Mouse (Mus musculus) heart, embryonic 10.5 days (tissue): ENCODE measurements around the gene Slain2. TPM values are rescaled to one million over a fixed set of nuclear protein-coding genes. Genes with fewer than 3 reads are reported as not detected.

ENCODE experiments used
- DNase-seq: peaks from one replicate; pipeline ENCODE4 v3.0.0-alpha.2; 2017; ENCODE audit warnings: low spot score
- H3K27ac ChIP-seq: fragments of 300-500 bp; sonication (generic); 2 replicates; pipeline ENCODE4 v1.5.1; 2016; ENCODE audit warnings: mild to moderate bottlenecking
- H3K27me3 ChIP-seq: fragments of 300-500 bp; sonication (generic); 2 replicates; pipeline ENCODE4 v1.6.1; 2016; ENCODE audit warnings: mild to moderate bottlenecking; ENCODE audit not compliant: poor library complexity, insufficient read depth, severe bottlenecking
- H3K36me3 ChIP-seq: fragments of 300-500 bp; sonication (generic); 2 replicates; pipeline ENCODE4 v1.6.1; 2016; ENCODE audit warnings: mild to moderate bottlenecking, moderate library complexity
- H3K4me1 ChIP-seq: fragments of 300-500 bp; sonication (generic); 2 replicates; pipeline ENCODE4 v1.6.1; 2016; ENCODE audit warnings: mild to moderate bottlenecking
- H3K4me3 ChIP-seq: fragments of 300-500 bp; sonication (generic); 2 replicates; pipeline ENCODE4 v1.5.1; 2016; ENCODE audit warnings: mild to moderate bottlenecking, moderate library complexity
- H3K9me3 ChIP-seq: fragments of 300-500 bp; sonication (generic); 2 replicates; pipeline ENCODE4 v1.6.1; 2016; ENCODE audit warnings: mild to moderate bottlenecking, moderate library complexity
- WGBS: fragments of 180-500 bp; shearing (Covaris S2); methylation state at CpG from one replicate; pipeline ENCODE4 v1.1.7; 2016; 5-methylcytosine and 5-hydroxymethylcytosine counted together
- polyA plus RNA-seq: library from polyadenylated mRNA; unstranded; fragments of >200 nt; fragmentation: Nextera tagmentation; extraction: Ambion mirVana; gene quantifications from 2 replicates; pipeline ENCODE4 v1.2.1, GENCODE M21; 2016

The Slain2 gene
- 18.1 and 21.0 TPM in 2 replicates for polyA plus RNA-seq

DNA sequence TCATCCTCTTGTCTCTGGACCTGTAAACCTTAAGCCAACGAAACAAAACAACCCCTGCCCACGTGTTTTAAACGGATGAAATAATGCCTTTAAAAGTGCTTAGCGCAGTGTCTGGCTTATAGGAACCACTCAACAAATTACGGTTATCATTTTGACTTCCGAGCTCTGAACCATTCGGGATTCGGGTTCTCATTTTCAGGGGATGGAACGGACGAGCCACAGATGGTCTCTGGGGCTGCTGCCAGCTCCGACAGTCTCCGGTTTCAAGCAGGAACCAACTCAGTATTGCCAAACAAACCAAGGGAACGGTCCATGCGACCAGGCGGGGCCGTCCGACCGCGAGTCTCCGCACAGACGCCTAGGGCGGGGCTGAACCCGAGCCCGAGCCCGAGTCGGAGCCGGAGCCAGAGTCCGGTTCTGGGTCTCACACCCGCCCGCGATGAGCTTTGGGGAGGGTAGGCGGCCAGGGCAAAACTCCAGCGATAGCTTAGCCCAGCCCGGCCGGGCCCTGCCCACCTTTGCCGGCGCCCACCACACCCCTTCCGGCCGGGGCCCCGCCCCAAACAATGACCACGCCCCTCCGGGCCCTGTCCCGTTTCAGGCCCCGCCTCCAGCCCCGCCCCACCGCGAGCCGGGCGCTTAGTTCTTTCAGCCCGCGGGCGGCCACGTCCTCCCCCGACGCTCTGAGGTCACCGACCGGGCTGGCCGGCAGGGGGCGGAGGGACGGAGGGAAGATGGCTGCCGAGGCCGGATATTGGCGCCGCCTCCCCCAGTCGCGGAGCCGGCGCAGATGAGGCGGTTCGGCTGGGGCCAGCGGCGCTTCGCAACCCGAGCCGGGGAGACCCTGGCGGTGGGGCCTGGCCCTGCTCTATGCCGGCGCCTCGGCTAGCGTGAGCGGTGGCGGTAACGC lies at the start of gene Slain2:
TSS of gene Slain2 (plus strand) at position 657 of the 910 bp plus-strand sequence.
- Histone ChIP-seq H3K4me3 (peak within 1 kb of the TSS; percentile 81), H3K27me3 (no peaks in the 10 kb centered on the region), H3K27ac (peak within 1 kb of the TSS; percentile 99), H3K9me3 (no peaks in the 10 kb centered on the region), H3K4me1 (peaks cover 29% of the 10 kb centered on the region), H3K36me3 (no peaks in the 10 kb centered on the region)
- under 1% methylated on average over 83 of the region's 83 CpGs for WGBS
- peak; percentile 98 for DNase-seq

- H3K27me3 ChIP-seq, result peaks cover 13% of the 10 kb centered on the region
- no peaks in the 10 kb centered on the region for H3K9me3 ChIP-seq
- peaks cover 21% of the 10 kb centered on the region; the same call in 1 of the 2 replicates for H3K4me1 ChIP-seq
- WGBS, result 66% methylated on average over 3 of the region's 3 CpGs
- 0 out of 2 replicates have a peak, but pooled peaks cover 1% of the 10 kb centered on the region for H3K36me3 ChIP-seq
- no peak overlapping the region for H3K4me3 ChIP-seq
- DNase-seq, result no peak
- H3K27ac ChIP-seq, result no peak overlapping the region
Measured at GRCm38 (mm10) chr5:72864654-72865178, 49.4 kb upstream of the Slain2 start.

- Histone ChIP-seq H3K27ac (no peak overlapping the region), H3K4me1 (peaks cover 21% of the 10 kb centered on the region; the same call in 1 of the 2 replicates), H3K36me3 (no peaks in the 10 kb centered on the region), H3K4me3 (peak overlapping the region; percentile 71; the same call in 1 of the 2 replicates), H3K27me3 (peaks cover 13% of the 10 kb centered on the region), H3K9me3 (no peaks in the 10 kb centered on the region)
- no peak for DNase-seq
- WGBS, result 55% methylated on average over 6 of the region's 6 CpGs
Measured at GRCm38 (mm10) chr5:72866260-72866905, 47.7 kb upstream of the Slain2 start.

DNA sequence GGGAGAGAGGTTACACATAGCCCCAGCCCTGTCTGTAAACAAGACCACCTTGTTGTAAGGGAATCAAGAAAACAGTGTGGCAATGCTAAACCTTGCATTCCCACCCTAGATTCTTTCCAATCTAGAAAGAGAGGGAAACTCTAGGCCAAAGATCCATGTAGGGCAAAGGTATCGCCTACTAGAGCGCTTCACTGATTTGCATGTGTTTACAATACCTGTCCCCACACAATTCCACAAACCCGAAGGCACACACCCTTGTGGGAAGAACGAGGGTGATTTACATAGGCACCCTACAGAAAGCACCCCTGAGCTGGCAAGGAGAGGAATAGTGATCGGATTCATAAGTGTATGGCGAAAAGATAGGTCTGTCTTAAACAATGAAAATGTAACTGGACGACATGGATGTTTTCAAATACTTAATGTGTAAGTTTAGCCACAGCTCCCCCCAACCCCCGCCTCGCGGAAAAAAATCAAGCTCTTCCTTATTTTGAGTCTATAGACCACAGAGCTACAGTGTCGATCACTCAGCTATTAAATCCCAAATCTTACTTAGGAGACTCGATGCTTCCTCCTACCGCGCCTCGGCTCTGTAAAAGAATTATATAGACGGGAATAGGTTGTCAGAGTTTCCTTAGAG lies 47.0 kb upstream of the Slain2 start:
- Histone ChIP-seq H3K36me3 (no peaks in the 10 kb centered on the region), H3K4me1 (peaks cover 21% of the 10 kb centered on the region; the same call in 1 of the 2 replicates), H3K27me3 (peaks cover 13% of the 10 kb centered on the region), H3K4me3 (peak overlapping the region; percentile 71), H3K9me3 (no peaks in the 10 kb centered on the region), H3K27ac (no peak overlapping the region)
- DNase-seq, result no peak
- 29% methylated on average over 16 of the region's 16 CpGs for WGBS

DNA sequence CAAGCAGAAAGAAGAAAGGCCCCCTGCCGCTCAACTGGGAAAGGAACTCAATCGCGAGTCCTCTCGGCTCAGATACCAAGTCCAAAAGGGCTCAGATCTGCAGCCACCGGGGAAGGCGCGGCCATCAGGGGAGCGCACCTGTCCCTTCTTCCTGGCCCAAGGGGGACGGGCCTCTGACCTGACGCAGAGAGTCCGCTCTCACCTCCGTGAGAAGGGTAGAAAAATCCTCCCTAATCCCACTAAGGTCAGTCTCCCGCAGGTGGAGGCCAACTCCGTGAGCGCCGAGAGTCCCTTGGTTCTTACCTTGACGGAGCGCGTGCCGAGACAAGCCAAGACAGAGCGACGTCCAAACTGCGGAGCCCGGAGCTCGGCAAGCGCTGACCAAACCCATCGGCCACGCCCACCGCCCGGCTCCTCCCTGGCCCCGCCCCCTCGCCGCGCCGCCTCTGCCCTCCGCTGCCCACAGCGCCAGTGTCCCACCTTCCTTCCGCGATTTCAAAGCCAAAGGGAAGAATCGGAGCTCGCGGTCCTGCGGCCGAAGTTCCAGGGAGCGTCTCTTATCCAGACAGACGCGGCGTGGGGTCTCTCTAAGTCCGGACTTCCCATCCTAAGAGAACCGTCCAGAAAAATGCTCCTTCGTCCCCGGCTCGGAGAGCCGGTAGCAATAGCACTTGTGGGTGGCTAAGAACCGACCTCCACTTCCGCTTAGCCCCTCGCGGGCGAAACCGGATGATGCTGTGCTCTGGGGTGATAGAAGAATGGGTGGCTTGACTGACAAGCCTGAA lies 45.8 kb upstream of the Slain2 start, which contains the start of gene Tec:
TSS of gene Tec (minus strand) at position 393 of the 785 bp plus-strand sequence.
- Histone ChIP-seq H3K27ac (peak within 1 kb of the TSS; percentile 89), H3K4me3 (peak within 1 kb of the TSS; percentile 71), H3K4me1 (peaks cover 21% of the 10 kb centered on the region; the same call in 1 of the 2 replicates), H3K36me3 (no peaks in the 10 kb centered on the region), H3K9me3 (no peaks in the 10 kb centered on the region), H3K27me3 (peaks cover 13% of the 10 kb centered on the region)
- under 1% methylated on average over 59 of the region's 60 CpGs for WGBS
- peak; percentile 96 for DNase-seq

DNA sequence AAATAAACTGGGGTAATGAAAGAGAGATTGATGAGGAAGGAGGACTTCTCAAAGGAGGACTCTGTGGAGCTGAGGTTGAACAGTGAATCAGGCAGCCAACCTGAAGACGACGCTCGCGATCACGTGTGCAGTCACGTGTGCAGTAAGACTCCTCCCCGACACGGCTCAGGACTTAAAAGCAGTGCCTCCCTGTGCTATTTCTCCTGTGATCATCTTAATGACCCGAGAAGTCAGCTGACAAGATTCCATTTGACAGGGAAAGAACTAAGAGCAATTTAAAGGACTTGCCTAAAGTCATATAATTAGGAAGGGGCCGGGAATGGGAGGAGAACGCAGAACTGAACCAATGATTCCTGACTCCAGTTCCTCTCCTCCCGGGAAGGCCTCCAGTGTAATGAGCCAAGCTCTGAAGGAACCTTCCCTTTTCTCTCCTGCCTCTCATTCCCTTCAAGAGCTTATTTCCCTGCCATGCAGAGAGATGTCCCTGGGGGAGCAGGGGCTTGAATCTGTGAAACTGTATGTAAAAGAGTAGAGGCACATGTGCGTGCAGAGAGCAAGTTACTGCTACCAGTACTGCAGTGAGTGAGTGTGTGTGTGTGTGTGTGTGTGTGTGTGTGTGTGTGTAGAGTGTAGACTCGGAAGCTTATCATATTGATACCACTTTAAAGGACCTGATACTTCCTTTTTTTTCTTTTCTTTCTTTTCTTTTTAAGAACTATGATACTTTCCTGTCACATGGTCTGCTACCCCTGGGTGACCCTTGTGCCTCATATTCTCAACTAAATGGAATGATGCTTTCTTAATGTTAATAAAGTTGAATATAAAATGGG lies 44.1 kb upstream of the Slain2 start:
- peaks cover 21% of the 10 kb centered on the region; the same call in 1 of the 2 replicates for H3K4me1 ChIP-seq
- H3K27me3 ChIP-seq, result peaks cover 13% of the 10 kb centered on the region
- DNase-seq, result no peak
- 75% methylated on average over 14 of the region's 14 CpGs for WGBS
- no peaks in the 10 kb centered on the region for H3K9me3 ChIP-seq
- H3K27ac ChIP-seq, result no peak overlapping the region
- no peaks in the 10 kb centered on the region for H3K36me3 ChIP-seq
- no peak overlapping the region for H3K4me3 ChIP-seq

- no peak overlapping the region for H3K27ac ChIP-seq
- 76% methylated on average over 4 of the region's 4 CpGs for WGBS
- DNase-seq, result no peak
- no peak overlapping the region for H3K4me3 ChIP-seq
- no peaks in the 10 kb centered on the region for H3K36me3 ChIP-seq
- peaks cover 20% of the 10 kb centered on the region for H3K27me3 ChIP-seq
- H3K4me1 ChIP-seq, result peaks cover 29% of the 10 kb centered on the region
- no peaks in the 10 kb centered on the region for H3K9me3 ChIP-seq
Measured at GRCm38 (mm10) chr5:72871114-72871513, 43.0 kb upstream of the Slain2 start.

DNA sequence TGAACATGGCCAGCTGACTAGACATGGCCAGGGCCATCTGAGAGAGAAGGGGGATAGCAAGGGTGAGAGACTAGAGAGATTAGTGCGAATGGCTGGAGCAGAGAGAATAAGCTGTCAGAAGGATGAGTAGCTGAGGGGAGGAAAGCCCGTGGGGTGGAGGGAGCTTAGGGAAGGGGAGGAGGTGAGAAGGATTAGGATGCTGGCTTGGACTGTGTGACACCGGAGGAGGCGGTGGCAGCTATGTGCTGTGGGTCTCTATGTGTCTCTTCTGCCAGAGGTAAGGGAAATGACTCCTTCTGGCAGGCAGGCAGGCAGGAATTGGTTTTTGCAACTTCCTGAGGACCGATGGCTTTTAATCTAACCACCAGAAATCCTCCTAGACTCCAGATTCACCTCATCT lies 34.4 kb upstream of the Slain2 start:
- H3K4me3 ChIP-seq, result no peak overlapping the region
- no peaks in the 10 kb centered on the region for H3K36me3 ChIP-seq
- peaks cover 27% of the 10 kb centered on the region for H3K4me1 ChIP-seq
- DNase-seq, result no peak
- H3K27ac ChIP-seq, result no peak overlapping the region
- H3K9me3 ChIP-seq, result no peaks in the 10 kb centered on the region
- WGBS, result 19% methylated on average over 5 of the region's 5 CpGs
- H3K27me3 ChIP-seq, result 0 out of 2 replicates have a peak, but pooled peaks cover 8% of the 10 kb centered on the region

- no peak for DNase-seq
- H3K4me3 ChIP-seq, result no peak overlapping the region
- H3K9me3 ChIP-seq, result no peaks in the 10 kb centered on the region
- WGBS, result 66% methylated on average over 12 of the region's 12 CpGs
- peaks cover 14% of the 10 kb centered on the region for H3K4me1 ChIP-seq
- peak overlapping the region; percentile 75 for H3K27ac ChIP-seq
- no peaks in the 10 kb centered on the region for H3K27me3 ChIP-seq
- H3K36me3 ChIP-seq, result no peaks in the 10 kb centered on the region
Measured at GRCm38 (mm10) chr5:72881748-72882411, 32.2 kb upstream of the Slain2 start.

- H3K27ac ChIP-seq, result peak overlapping the region; percentile 75; the same call in 1 of the 2 replicates
- 27% methylated on average over 2 of the region's 2 CpGs for WGBS
Measured at GRCm38 (mm10) chr5:72882412-72882765, 31.7 kb upstream of the Slain2 start.

GRCm38 (mm10) chr5:72883706-72884105 lies 30.4 kb upstream of the Slain2 start:
- Histone ChIP-seq H3K27me3 (no peaks in the 10 kb centered on the region), H3K4me1 (peaks cover 14% of the 10 kb centered on the region), H3K4me3 (no peak overlapping the region), H3K36me3 (no peaks in the 10 kb centered on the region), H3K27ac (no peak overlapping the region), H3K9me3 (no peaks in the 10 kb centered on the region)
- WGBS, result 82% methylated on average over 3 of the region's 3 CpGs
- no peak for DNase-seq

More at GRCm38 (mm10) chr5:72882412-72882765, 31.7 kb upstream of the Slain2 start:
- H3K27me3 ChIP-seq, result no peaks in the 10 kb centered on the region
- DNase-seq, result no peak
- H3K4me1 ChIP-seq, result peaks cover 14% of the 10 kb centered on the region
- H3K9me3 ChIP-seq, result no peaks in the 10 kb centered on the region
- no peaks in the 10 kb centered on the region for H3K36me3 ChIP-seq
- H3K4me3 ChIP-seq, result no peak overlapping the region
